Mouse (Mus musculus) c-Kit-positive CD71-positive TER-119-positive erythroid progenitor cells, embryonic 14.5 days (primary cell): ENCODE measurements around the gene Otud5.
"Not testable (repeated sequence)": the region's sequence is repeated elsewhere in the genome, so short reads cannot be mapped to it uniquely, and the experiment has no call there.

Experiments used
- DNase-seq: peaks from one replicate; pipeline ENCODE4 v3.0.0-alpha.2; 2013; ENCODE audit warnings: low spot score

The Otud5 gene

GRCm38 (mm10) chrX:7841163-7842162, at the start of gene Otud5:
Gene Otud5, plus strand, starts transcription at chrX:7841364.
- DNase-seq: peak; percentile 89

DNA sequence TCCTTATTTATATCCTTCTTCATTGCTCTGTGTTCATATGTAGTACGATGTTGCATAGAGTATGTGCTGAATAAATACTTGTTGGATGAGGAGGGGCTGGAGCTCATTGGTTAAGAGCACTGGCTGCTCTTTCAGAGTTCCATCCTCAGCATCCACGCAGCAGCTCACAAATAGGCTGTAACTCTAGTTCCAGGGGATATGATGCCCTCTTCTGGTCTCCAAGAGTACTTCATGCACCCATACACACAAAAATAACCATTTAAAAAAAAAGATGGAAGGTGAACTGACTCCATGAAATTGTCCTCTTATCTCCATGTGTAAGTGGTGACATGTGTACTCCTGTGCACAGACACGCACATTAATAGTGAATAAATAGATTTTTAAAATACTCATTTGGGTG, 47.8 kb upstream of the Otud5 start:
- peak; percentile 41 for DNase-seq

DNA sequence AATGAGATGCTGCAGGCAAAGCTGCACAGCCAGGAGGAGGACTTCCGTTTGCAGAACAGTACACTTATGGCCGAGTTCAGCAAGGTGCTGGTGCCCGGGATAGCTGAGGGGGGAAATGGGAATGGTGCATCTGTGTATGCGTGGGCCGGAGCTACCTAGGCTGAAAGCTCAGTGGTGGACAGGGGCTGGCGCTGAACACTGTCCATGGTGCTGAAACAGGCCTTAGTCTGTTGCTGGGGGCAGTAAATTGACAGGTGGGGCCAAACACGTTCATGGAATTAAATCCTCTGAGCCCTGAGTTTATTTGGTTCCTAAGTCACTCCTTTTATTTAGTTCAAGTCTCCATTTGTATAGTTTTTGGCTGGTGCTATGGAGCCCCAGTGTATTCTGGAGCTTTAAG, 46.1 kb upstream of the Otud5 start:
- DNase-seq: peak; percentile 39

- DNase-seq: no peak
Observed at GRCm38 (mm10) chrX:7797327-7797726, 43.8 kb upstream of the Otud5 start.

DNA sequence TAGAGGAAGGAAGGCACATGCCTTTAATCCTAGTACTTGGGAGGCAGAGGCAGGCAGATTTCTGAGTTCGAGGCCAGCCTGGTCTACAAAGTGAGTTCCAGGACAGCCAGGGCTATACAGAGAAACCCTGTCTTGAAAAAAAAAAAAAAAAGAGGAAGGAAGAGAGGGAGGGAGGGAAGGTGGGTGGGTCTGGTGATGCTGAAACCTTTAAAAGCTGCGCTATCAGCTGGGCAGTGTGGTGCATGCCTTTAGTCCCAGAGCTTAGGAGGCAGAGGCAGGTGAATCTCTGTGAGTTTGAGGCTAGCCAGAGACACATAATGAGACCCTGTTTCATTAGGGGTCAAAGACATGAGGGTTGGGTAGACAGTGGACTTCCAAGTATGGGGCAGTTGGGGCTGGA, 39.0 kb upstream of the Otud5 start:
- DNase-seq: not testable (repeated sequence)

- not testable (repeated sequence) for DNase-seq
Observed at GRCm38 (mm10) chrX:7815016-7815415, 26.1 kb upstream of the Otud5 start.

DNA sequence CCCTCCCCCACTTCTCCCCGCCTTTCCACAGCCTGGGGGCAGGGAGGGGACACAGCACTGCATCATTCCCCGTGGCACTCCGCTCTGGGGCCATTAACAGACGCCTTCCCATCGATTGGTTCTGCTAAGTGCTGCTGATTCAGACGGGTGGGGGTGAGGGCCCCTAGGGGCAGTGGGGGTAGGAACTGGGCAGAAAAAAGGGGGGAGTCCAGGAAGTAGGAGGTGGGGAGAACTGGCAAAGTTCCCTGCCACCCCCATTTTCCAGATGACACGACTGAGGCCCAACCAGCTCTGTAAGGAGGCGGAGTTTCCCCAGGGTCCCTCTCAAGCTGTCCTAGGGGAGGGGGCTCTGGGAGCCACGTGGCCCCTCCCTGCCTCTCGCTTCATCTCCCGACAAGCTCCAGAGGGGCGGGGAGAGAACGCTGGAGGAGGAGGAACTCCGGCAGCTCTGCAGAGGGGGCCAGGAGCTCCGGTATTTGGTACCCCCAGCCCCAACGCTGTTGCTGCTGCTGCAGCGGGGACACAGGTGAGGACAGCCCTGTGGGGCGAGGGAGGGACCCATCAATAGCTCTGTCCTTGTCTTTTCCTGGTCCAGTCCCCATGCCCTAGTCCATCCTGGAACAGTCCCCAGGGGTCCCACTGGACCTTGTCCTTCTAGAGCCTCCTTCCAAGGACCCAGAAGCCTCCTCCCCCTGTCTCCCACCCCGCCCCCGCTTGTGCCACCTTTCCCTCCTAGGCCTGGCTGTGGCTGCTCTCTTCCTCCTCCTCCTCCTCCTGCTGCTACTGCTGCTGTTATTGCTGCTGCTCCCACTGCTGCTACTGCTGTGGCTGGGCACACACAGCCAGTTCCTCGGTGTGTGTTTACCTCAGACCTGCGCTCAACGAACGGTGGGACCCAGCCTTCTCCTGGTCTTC, 19.0 kb upstream of the Otud5 start, which contains the start of gene Kcnd1:
Kcnd1 (plus strand) TSS at position 425 of the 915 bp plus-strand sequence.
- DNase-seq: no peak

- DNase-seq: peak; percentile 56
Observed at GRCm38 (mm10) chrX:7837146-7837545, 4.0 kb upstream of the Otud5 start.

DNA sequence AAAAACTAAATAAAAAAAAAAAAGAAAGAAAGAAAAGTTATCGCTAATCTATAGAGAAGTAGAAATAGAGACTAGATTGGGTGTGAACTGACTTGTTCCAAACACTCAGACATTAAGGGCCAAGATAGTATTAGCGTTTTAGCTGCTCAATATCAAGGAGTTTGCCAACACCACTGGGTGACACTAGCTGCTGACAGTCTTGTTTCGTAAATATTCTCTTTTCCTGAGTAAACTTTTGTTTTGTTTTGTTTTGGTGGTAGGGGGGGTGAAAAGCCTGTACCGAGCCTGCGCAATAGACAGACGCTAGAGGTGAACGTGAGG, 362 bp upstream of the Otud5 start:
- DNase-seq: no peak

DNA sequence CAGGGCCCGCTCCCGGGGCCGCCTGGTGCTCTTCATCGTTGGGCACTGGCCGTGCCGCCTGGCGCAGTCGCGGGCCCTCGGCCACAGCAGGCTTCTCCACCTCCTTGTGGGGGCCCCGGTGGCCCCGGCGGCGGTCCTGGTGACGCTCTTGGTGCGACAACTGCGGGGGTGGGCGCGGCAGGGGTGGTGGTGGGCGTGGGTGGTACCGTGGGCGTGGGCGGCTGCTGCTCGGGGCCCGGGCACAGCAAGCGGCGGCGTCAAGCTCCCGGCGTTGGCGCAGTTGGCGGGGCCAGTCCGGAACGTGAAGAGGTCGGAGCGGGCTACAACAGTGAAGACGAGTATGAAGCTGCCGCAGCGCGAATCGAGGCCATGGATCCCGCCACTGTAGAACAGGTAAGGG, 1.2 kb downstream of the Otud5 start:
- DNase-seq: no peak

- no peak for DNase-seq
Observed at GRCm38 (mm10) chrX:7847845-7848244, 6.7 kb downstream of the Otud5 start.

GRCm38 (mm10) chrX:7854578-7854977, 13.4 kb downstream of the Otud5 start:
- no peak for DNase-seq

DNA sequence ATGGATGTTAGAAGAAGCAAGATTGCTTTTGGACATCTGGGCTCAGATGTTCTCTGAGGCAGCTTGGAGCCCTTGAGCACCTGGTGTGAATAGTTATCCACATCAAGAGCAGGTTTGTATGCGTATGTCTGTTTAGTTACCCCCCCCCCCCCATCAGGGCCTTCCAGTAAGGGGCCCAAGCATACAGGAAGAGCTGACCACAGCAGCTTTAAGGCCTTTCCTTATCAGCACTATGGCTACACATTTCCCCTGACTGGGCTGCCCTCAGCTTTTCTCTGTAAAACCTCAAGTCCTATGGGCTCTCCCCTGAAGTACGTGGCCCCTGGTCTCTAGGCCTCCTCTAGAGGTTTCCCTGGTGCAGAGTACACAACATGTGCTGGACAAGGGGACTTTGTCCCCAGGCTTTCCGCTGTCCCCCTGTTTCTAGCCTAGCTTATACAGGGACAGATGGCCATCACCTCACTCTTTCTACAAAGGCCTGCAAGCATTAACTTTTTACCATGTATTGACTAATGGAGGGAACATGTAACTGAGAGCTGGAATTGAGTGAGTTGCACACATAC, 18.1 kb downstream of the Otud5 start:
- DNase-seq: no peak

GRCm38 (mm10) chrX:7863181-7863580, 22.0 kb downstream of the Otud5 start:
- DNase-seq: no peak

DNA sequence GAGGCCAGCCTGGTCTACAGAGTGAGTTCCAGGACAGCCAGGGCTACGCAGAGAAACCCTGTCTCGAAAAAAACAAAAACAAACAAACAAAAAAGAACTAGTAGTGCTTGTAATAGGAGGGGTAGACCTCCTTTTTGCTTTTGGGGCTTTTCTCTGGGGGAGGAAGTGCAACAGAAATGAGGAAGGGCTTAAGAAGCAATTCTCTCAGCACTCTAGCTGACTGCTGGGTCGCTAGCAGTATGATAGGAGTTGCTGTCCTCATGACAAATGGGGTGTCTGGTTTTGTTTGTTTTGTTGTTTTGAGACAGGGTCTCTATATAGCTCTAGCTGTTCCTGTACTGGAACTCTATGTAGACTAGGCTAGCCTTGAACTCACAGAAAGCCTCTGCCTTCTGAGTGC, 23.4 kb downstream of the Otud5 start:
- DNase-seq: no peak

DNA sequence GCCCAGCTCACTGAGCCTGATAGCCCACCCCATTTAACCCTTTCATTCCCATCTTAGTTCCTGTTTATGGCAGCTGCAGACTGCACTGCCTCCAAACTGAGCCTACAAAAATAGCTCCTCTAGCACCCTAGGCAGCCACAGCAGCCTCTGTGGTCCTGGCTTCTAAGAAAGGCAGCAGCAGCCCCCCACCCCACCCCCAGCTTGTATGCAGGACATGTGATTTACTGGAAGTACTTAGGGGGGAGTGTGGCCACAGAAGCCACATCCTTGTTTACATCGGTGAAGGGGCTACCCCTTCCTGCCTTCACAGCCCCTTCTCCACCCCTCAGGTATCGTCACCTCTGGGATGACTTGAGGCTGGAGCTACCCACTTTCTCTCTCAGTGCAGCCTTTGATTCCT, 24.2 kb downstream of the Otud5 start:
- no peak for DNase-seq

DNA sequence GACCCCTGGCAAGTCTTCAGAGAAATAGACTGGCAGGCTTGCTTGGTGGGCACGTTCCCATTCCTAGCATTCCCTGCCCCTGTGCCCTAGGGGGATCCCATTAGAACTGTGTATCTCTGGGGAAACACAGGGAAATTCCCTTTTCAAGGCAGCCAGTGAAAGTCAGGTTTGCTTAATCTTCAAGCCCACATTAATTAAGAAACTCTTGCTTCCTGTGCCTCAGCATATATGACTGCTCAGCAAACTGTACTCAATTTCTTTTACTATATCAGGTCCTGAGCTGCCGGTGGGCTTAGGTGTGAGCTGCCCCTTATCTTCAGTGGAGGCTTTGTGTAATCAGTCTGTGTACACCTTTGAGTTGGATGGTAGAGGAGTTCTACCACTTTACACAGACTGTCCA, 24.6 kb downstream of the Otud5 start:
- DNase-seq: no peak

DNA sequence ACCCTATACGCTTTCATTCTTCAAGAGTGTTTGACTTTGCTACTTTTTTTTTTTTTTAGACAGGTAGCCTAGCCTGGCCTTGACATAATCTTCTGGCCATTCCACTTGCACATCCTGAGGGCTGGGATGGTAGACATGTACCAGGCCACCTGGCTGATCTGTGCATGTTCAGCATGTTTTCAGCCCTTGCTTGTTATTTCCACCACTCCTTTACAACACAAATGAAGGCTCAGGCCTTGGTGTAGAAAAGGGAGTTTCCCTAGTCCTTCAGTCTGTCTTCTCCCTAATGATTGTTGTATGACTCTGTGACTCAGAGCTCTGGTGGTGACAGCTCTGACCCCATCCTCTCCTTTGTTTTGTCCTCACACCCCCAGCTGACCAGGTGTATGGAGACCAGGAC, 26.0 kb downstream of the Otud5 start:
- no peak for DNase-seq

DNA sequence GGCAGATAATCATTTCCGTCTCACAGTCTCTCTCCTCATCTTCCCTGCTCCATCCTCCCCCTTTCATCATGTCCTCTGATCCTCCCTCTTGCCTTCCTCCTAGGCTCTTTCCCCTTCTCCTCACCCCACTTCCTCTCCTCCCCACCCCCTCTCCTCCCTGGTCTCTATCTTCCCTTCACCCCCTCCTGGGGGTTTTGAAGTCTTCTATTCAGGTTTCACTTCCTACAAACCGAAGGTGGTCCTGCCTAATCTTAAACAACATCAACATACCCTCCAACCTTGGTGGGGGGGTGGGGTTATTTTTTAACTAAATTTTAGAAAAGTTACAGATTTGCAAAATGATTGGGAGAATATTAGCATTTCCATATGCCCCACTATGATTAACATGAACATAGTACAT, 27.3 kb downstream of the Otud5 start:
- no peak for DNase-seq

GRCm38 (mm10) chrX:7869826-7870225, 28.7 kb downstream of the Otud5 start:
- DNase-seq: no peak

DNA sequence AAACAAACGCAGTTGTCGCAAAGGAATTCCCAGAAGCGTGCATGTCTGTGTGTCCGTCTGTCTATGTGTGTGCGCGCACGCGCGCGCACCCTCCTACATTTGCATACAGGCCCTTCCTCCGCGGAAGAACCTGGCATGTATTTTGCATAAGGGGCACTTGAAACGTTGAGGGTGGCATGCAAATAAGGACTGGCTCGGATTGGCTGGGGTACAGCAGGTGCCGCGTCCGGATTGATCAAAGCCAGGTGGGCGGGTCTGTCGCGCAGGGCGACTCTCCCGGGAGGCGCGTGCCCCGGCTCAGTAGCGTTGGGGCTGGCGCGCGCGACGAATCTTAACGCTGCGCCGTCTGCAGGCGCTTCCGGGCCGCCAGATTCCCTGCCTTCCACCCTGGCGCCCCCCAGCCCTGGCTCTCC, 36.8 kb downstream of the Otud5 start, which contains the start of gene Pim2:
Pim2 (plus strand) TSS at position 256 of the 413 bp plus-strand sequence.
- DNase-seq: peak; percentile 73

GRCm38 (mm10) chrX:7878495-7878894, 37.3 kb downstream of the Otud5 start:
- DNase-seq: no peak
